Mouse (Mus musculus) hindbrain, embryonic 15.5 days (tissue): ENCODE measurements around the gene Hoxd8. TPM values are rescaled to one million over a fixed set of nuclear protein-coding genes. Genes with fewer than 3 reads are reported as not detected.
A peak's percentile ranks its signal among the peaks of the same experiment; 100 is the strongest.

Experiments
- ATAC-seq: fragments of 200-750 bp; cut with Nextera tagmentation; 2 replicates; pipeline ENCODE4 v1.8.0; 2017; ENCODE audit warnings: low read depth, moderate number of reproducible peaks, moderate TSS enrichment; ENCODE audit not compliant: low FRiP score
- H3K27ac ChIP-seq: fragments of 300-500 bp; sonication (generic); replicated peaks from 2 replicates; pipeline ENCODE4 v1.5.1; 2015; ENCODE audit warnings: mild to moderate bottlenecking, inconsistent platforms
- H3K27me3 ChIP-seq: fragments of 300-500 bp; sonication (generic); 2 replicates; pipeline ENCODE4 v1.6.1; 2015; ENCODE audit warnings: control low read depth, inconsistent platforms
- H3K36me3 ChIP-seq: fragments of 300-500 bp; sonication (generic); 2 replicates; pipeline ENCODE4 v1.6.1; 2015; ENCODE audit warnings: control low read depth, inconsistent platforms
- H3K4me1 ChIP-seq: fragments of 300-500 bp; sonication (generic); replicated peaks from 2 replicates; pipeline ENCODE4 v1.6.1; 2015; ENCODE audit warnings: control low read depth, inconsistent platforms
- H3K4me2 ChIP-seq: fragments of 300-500 bp; sonication (generic); 2 replicates; pipeline ENCODE4 v1.6.1; 2015; ENCODE audit warnings: moderate library complexity, mild to moderate bottlenecking, inconsistent platforms
- H3K4me3 ChIP-seq: fragments of 300-500 bp; sonication (generic); 2 replicates; pipeline ENCODE4 v1.5.1; 2015; ENCODE audit warnings: mild to moderate bottlenecking, inconsistent platforms
- H3K9ac ChIP-seq: fragments of 300-500 bp; sonication (generic); 2 replicates; pipeline ENCODE4 v1.6.1; 2015; ENCODE audit warnings: inconsistent platforms
- H3K9me3 ChIP-seq: fragments of 300-500 bp; sonication (generic); 2 replicates; pipeline ENCODE4 v1.6.1; 2016; ENCODE audit warnings: control low read depth, inconsistent platforms
- WGBS: fragments of 180-500 bp; shearing (Covaris S2); methylation state at CpG from one replicate; pipeline ENCODE4 v1.1.7; 2015; 5-methylcytosine and 5-hydroxymethylcytosine counted together
- polyA plus RNA-seq: library from polyadenylated mRNA; unstranded; fragments of >200 nt; fragmentation: Nextera tagmentation; extraction: Ambion mirVana; gene quantifications from 2 replicates; pipeline ENCODE4 v1.2.1, GENCODE M21; 2015

The Hoxd8 gene
- polyA plus RNA-seq = 0.73 and 1.3 TPM in 2 replicates

DNA sequence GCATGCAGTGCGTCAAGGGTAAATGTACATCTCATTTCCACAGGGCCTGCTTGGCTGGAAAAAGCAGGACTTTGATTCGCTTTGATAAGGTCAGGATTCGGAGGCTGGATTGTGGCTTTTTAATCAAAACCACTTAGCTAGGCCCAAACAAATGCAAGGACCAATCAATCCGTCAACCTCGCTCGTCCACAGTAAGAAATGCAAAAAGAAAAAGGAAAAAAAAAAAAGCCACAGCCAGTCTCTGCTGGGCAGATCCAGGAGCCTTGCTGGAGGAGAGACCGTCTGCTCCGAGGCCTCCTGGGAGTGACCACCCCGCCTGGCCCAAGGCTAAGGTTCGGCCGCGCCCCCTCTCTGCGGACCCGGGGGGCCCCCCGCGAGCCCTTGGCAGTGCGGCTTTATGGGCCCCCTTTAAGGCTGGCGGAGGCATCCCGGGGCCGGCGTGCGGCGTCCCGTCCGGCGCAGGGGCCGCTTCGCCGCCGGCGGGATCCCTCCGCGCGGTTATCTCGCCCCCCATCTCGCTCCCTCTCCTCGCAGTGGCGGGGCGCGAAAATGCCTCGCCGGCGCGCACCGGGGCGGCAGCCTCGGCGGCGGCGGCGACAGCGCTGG lies at the start of gene Hoxd8:
TSS of gene Hoxd8 (plus strand) at position 223 of the 606 bp plus-strand sequence.
- 0 out of 2 replicates have a peak within 1 kb of the TSS, but pooled peaks have one; percentile 0 for H3K27ac ChIP-seq
- WGBS = under 1% methylated on average over 48 of the region's 52 CpGs
- no peaks in the 10 kb centered on the region for H3K9me3 ChIP-seq
- peaks cover 87% of the 10 kb centered on the region for H3K27me3 ChIP-seq
- peaks cover 11% of the 10 kb centered on the region for H3K4me1 ChIP-seq
- no peak within 1 kb of the TSS for H3K9ac ChIP-seq
- H3K36me3 ChIP-seq = no peaks in the 10 kb centered on the region
- H3K4me3 ChIP-seq = peak within 1 kb of the TSS; percentile 36
- no peak for ATAC-seq
- H3K4me2 ChIP-seq = peak within 1 kb of the TSS; percentile 50

DNA sequence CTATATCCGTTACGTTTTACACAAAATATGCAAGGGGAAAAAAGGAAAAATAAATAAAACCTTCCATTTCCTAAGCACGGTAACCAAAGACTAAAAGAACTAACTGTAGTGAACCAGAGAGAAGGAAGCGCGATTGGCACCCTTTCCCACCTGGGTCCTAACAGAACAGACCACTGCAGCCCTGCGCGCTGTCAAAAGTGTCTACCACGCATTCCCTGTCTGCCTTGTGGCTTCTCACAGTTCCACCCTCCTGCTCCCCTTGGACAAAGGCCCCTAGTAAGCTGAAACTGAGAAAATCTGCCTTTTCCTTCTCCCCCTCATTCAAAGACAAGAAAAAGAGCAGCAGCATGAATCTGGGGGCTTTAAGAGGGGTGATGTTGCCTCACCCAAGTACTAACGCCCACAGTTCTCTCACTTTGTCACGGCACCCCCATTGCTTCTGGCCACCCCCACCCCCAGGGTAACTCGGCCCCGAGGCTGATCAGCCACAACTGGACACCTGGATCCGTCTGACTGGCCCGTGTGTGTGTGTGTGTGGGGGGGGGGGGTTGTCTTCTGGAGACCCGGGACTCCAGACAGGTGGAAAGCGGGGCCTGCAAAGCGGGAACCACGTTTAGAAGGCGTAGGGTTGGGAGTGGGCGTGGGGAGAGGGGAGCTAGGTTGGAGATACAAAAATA lies 49.5 kb upstream of the Hoxd8 start:
- Histone ChIP-seq H3K9ac (no peak overlapping the region), H3K27ac (no peak overlapping the region)

DNA sequence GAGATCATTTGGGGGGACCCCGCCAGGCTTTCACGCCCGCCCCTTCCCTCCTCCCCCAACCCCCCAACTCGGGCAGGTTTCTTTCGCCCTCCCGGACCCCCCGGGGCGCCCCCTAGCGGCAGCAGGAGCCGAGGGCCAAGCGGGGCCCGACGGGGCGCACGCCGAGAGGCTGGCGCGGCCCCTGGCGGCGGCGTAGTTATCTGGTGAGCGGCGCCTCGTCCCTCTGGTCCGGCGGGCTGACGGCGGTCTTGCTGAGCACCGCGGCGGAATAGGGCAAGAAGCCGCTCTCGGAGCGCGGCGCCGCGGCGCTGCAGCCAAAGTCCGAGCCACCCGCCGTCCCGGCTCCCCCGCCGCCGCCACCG lies 49.0 kb upstream of the Hoxd8 start:
- 0 out of 2 replicates have a peak overlapping the region, but pooled peaks have one; percentile 30 for H3K27ac ChIP-seq
- WGBS = 1% methylated on average over 11 of the region's 47 CpGs
- H3K27me3 ChIP-seq = peaks cover 55% of the 10 kb centered on the region

More for the DNA sequence above, 49.5 kb upstream of the Hoxd8 start:
- peak overlapping the region; percentile 59; the same call in 1 of the 2 replicates for H3K4me2 ChIP-seq
- H3K9me3 ChIP-seq = no peaks in the 10 kb centered on the region
- peaks cover 58% of the 10 kb centered on the region for H3K27me3 ChIP-seq
- ATAC-seq = no peak
- peaks cover 11% of the 10 kb centered on the region for H3K4me1 ChIP-seq
- 6% methylated on average over 20 of the region's 20 CpGs for WGBS
- H3K36me3 ChIP-seq = no peaks in the 10 kb centered on the region
- no peak overlapping the region for H3K4me3 ChIP-seq

DNA sequence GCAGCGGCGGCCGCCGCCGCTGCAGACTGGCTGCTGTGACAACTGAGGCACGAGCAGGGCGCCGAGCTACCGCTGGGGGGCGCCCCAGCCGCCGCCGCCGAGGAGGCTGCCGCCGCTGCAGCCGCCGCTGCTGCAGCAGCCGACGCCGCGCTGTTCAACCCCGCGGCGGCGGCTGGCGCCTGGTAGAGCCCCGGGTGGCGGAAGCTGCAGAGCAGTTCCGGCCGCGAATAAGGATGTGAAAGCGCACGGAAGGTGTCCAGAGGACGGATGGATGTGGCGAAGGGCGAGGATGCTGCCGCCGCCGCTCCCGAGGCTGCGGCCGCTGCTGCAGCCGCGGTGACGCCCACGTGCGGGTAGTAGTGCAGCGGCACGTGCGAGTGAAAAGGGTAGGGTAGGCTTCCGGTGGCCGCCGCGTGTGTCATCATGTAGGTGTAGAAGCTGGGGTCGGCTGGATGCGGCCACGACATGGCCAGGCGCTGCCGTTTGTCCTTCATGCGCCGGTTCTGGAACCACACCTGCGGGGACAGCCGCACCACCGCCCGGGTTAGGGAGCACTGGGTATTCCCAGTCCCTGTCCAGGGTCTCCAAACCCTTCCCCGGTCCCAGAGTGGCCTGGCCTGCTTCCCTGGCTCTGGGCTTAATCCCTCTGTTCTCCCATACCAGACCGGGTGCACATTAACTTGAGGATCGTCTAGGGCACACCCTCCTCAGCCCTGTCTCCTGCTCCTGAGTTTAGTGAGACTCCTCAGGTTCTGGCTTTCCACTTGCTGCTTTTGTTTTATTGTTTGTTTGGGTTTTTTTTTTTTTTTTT lies 48.4 kb upstream of the Hoxd8 start:
- Histone ChIP-seq H3K27me3 (peaks cover 55% of the 10 kb centered on the region), H3K9ac (0 out of 2 replicates have a peak overlapping the region, but pooled peaks have one; percentile 23), H3K4me3 (peak overlapping the region; percentile 36), H3K27ac (0 out of 2 replicates have a peak overlapping the region, but pooled peaks have one; percentile 30), H3K36me3 (no peaks in the 10 kb centered on the region), H3K9me3 (no peaks in the 10 kb centered on the region), H3K4me2 (peak overlapping the region; percentile 59), H3K4me1 (peaks cover 11% of the 10 kb centered on the region)
- no peak for ATAC-seq
- under 1% methylated on average over 59 of the region's 69 CpGs for WGBS

More for the DNA sequence above, 49.0 kb upstream of the Hoxd8 start:
- no peak for ATAC-seq
- no peaks in the 10 kb centered on the region for H3K9me3 ChIP-seq
- H3K4me1 ChIP-seq = peaks cover 11% of the 10 kb centered on the region
- H3K4me2 ChIP-seq = peak overlapping the region; percentile 59
- peak overlapping the region; percentile 36 for H3K4me3 ChIP-seq
- no peak overlapping the region for H3K9ac ChIP-seq
- no peaks in the 10 kb centered on the region for H3K36me3 ChIP-seq

DNA sequence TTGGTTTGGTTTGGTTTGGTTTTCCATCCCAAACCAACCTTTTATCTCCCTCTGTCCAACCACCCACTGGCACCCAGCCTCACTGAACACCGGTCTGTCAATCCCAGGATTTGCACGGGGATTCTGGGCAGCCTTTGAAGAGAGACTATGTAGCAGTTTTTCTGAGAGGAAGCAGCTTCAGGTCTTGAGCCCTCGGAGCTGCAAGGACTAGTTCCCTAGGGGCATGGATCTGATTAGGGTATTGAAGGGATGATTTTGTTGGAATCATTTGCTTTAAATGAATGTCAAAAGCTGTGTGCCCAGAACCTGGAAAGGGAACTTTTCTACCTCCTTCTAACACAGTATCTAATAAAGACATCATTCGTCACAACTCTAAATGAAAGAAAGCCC lies 47.8 kb upstream of the Hoxd8 start:
- Histone ChIP-seq H3K4me2 (no peak overlapping the region), H3K27me3 (peaks cover 57% of the 10 kb centered on the region), H3K36me3 (no peaks in the 10 kb centered on the region), H3K4me3 (peak overlapping the region; percentile 36; the same call in 1 of the 2 replicates), H3K4me1 (peaks cover 14% of the 10 kb centered on the region), H3K9me3 (no peaks in the 10 kb centered on the region), H3K27ac (no peak overlapping the region), H3K9ac (no peak overlapping the region)
- 3% methylated on average over 4 of the region's 4 CpGs for WGBS
- no peak for ATAC-seq

GRCm38 (mm10) chr2:74657251-74658023 lies 47.0 kb upstream of the Hoxd8 start:
- H3K4me2 ChIP-seq = peak overlapping the region; percentile 7; the same call in 1 of the 2 replicates
- H3K36me3 ChIP-seq = no peaks in the 10 kb centered on the region
- no peak overlapping the region for H3K9ac ChIP-seq
- 3% methylated on average over 62 of the region's 62 CpGs for WGBS
- H3K27me3 ChIP-seq = peaks cover 56% of the 10 kb centered on the region
- no peaks in the 10 kb centered on the region for H3K9me3 ChIP-seq
- no peak for ATAC-seq
- 0 out of 2 replicates have a peak overlapping the region, but pooled peaks have one; percentile 20 for H3K27ac ChIP-seq
- peak overlapping the region; percentile 22; the same call in 1 of the 2 replicates for H3K4me3 ChIP-seq
- H3K4me1 ChIP-seq = peaks cover 15% of the 10 kb centered on the region

DNA sequence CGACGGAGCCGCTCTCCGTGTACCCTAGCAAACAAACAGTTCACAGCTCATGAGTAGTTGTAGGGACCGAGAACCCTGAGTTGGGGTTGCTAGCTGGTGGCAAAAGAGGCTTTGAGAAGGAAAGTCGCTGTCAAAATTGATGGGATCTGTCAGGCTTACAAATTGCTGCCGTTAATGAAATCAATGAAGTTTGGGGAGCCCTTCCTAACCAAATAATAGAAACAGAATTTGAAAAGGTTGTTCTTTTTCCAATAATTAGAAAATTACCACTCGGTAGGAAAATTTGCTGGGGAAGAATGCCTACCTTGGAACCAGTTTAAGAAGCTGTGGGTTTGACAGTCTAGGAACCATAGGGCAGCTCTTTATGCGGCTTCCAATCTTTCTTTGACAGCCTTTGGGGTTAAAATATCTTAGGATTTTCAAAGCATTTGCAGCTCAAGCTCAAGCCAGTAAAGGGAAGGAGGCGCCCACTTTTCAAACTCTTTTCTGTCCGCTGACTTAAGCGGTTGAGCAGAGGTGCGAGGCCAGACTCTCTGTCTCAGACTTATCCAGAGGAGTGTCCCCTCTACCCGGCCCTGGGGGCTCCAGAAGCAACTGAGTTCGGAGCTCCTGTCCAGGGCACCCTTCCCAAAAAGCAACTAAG lies 46.3 kb upstream of the Hoxd8 start:
- Histone ChIP-seq H3K4me1 (peaks cover 15% of the 10 kb centered on the region), H3K27ac (peak overlapping the region; percentile 28; the same call in 1 of the 2 replicates), H3K27me3 (peaks cover 61% of the 10 kb centered on the region), H3K9ac (no peak overlapping the region), H3K4me3 (peak overlapping the region; percentile 22), H3K4me2 (peak overlapping the region; percentile 7; the same call in 1 of the 2 replicates), H3K36me3 (no peaks in the 10 kb centered on the region), H3K9me3 (no peaks in the 10 kb centered on the region)
- WGBS = under 1% methylated on average over 15 of the region's 15 CpGs
- ATAC-seq = no peak

GRCm38 (mm10) chr2:74658667-74659371 lies 45.6 kb upstream of the Hoxd8 start:
- no peak overlapping the region for H3K9ac ChIP-seq

DNA sequence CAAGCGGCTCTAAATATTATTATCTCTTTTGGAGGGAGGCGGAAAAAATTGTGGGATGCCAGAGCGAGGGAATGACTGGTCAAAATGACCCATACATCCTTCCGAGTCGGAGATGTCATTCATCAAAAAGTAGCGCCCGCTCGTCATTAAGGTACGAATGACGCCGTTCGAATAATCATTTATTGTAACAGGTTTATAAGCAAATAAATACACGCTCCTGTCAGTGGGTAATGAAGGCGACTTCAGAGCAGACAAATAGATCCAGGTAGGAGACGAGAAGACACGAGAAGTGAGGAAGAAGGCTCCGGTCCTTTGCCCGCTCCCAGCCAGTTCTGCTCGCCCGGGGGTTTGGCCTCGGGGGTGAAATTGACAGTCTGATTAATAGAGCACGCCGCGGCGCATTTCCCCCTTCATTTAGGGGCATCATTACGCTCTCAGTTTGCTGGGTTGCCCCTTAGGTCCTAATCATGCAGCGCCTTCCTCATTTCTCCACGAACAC lies 44.9 kb upstream of the Hoxd8 start, which contains the start of gene Evx2:
TSS of gene Evx2 (minus strand) at position 51 of the 499 bp plus-strand sequence.
- ATAC-seq = no peak
- H3K4me3 ChIP-seq = peak within 1 kb of the TSS; percentile 20
- peaks cover 65% of the 10 kb centered on the region for H3K27me3 ChIP-seq
- no peaks in the 10 kb centered on the region for H3K9me3 ChIP-seq
- peak within 1 kb of the TSS; percentile 28 for H3K27ac ChIP-seq
- no peaks in the 10 kb centered on the region for H3K36me3 ChIP-seq
- peak within 1 kb of the TSS; percentile 14 for H3K4me2 ChIP-seq
- H3K9ac ChIP-seq = no peak within 1 kb of the TSS
- WGBS = 2% methylated on average over 28 of the region's 28 CpGs
- peaks cover 15% of the 10 kb centered on the region for H3K4me1 ChIP-seq

More at GRCm38 (mm10) chr2:74658667-74659371, 45.6 kb upstream of the Hoxd8 start:
- peaks cover 65% of the 10 kb centered on the region for H3K27me3 ChIP-seq
- no peak for ATAC-seq
- peak overlapping the region; percentile 1; the same call in 1 of the 2 replicates for H3K4me2 ChIP-seq
- no peaks in the 10 kb centered on the region for H3K9me3 ChIP-seq
- no peaks in the 10 kb centered on the region for H3K36me3 ChIP-seq
- H3K4me1 ChIP-seq = peaks cover 15% of the 10 kb centered on the region
- under 1% methylated on average over 47 of the region's 47 CpGs for WGBS
- peak overlapping the region; percentile 28 for H3K27ac ChIP-seq
- H3K4me3 ChIP-seq = peak overlapping the region; percentile 20
